Mouse (Mus musculus) hindbrain, postnatal 0 days (tissue): ENCODE measurements around the gene Fam102b. TPM values are rescaled to one million over a fixed set of nuclear protein-coding genes. Genes with fewer than 3 reads are reported as not detected.
A peak's percentile ranks its signal among the peaks of the same experiment; 100 is the strongest.

Source experiments
- ATAC-seq: fragments of 200-750 bp; cut with Nextera tagmentation; 2 replicates; pipeline ENCODE4 v1.8.0; 2017; ENCODE audit warnings: mild to moderate bottlenecking, moderate TSS enrichment, moderate library complexity
- DNase-seq: peaks from one replicate; pipeline ENCODE4 v3.0.0-alpha.2; 2015; ENCODE audit warnings: low spot score
- H3K27ac ChIP-seq: fragments of 300-500 bp; sonication (generic); 2 replicates; pipeline ENCODE4 v1.5.1; 2014; ENCODE audit warnings: mild to moderate bottlenecking
- H3K27me3 ChIP-seq: fragments of 300-500 bp; sonication (generic); 2 replicates; pipeline ENCODE4 v1.6.1; 2014; ENCODE audit warnings: low read length, mixed read lengths; ENCODE audit not compliant: insufficient read depth
- H3K36me3 ChIP-seq: fragments of 300-500 bp; sonication (generic); 2 replicates; pipeline ENCODE4 v1.6.1; 2014; ENCODE audit warnings: low read length, mixed read lengths; ENCODE audit not compliant: insufficient read depth
- H3K4me1 ChIP-seq: fragments of 300-500 bp; sonication (generic); 2 replicates; pipeline ENCODE4 v1.6.1; 2014; ENCODE audit warnings: antibody characterized with exemption, low read length, mixed read lengths; ENCODE audit not compliant: insufficient read depth
- H3K4me2 ChIP-seq: fragments of 300-500 bp; sonication (generic); 2 replicates; pipeline ENCODE4 v1.6.1; 2014; ENCODE audit warnings: low read depth, mild to moderate bottlenecking, low read length, moderate library complexity, mixed read lengths
- H3K4me3 ChIP-seq: fragments of 300-500 bp; sonication (generic); 2 replicates; pipeline ENCODE4 v1.5.1; 2014; ENCODE audit warnings: low read length
- H3K9ac ChIP-seq: fragments of 300-500 bp; sonication (generic); replicated peaks from 2 replicates; pipeline ENCODE4 v1.6.1; 2014; ENCODE audit warnings: mild to moderate bottlenecking, low read length, moderate library complexity, mixed read lengths
- H3K9me3 ChIP-seq: fragments of 300-500 bp; sonication (generic); 2 replicates; pipeline ENCODE4 v1.6.1; 2016; ENCODE audit warnings: low read length, mixed read lengths
- CTCF ChIP-seq: IDR thresholded peaks from 2 replicates; pipeline ENCODE4 v1.5.1; 2016; ENCODE audit warnings: antibody characterized with exemption, control low read depth, low read depth
- WGBS: fragments of 180-500 bp; shearing (Covaris S2); extraction: QIAGEN DNeasy Blood & Tissue Kit; methylation state at CpG from one replicate; pipeline ENCODE4 v1.1.7; 2014; 5-methylcytosine and 5-hydroxymethylcytosine counted together
- polyA plus RNA-seq: library from polyadenylated mRNA; unstranded; fragments of >200 nt; fragmentation: Nextera tagmentation; extraction: Ambion mirVana; gene quantifications from 2 replicates; pipeline ENCODE4 v1.2.1, GENCODE M21; 2015
- total RNA-seq: library from RNA; depleted of rRNA; stranded (reverse); fragments of >200 nt; gene quantifications from 2 replicates; pipeline ENCODE4 v1.2.3, GENCODE M21; 2014

Fam102b gene
- total and polyA plus RNA-seq, 2 experiments from 2014 or later = 23.7 to 64.4 TPM

GRCm38 (mm10) chr3:108981946-108982345, 45.5 kb downstream of the Fam102b start:
- Histone ChIP-seq H3K4me2 (no peak overlapping the region), H3K27me3 (no peaks in the 10 kb centered on the region), H3K9ac (no peak overlapping the region), H3K27ac (no peak overlapping the region), H3K36me3 (peaks cover 35% of the 10 kb centered on the region), H3K4me3 (no peak overlapping the region), H3K9me3 (no peaks in the 10 kb centered on the region), H3K4me1 (no peaks in the 10 kb centered on the region)
- no peak for DNase-seq
- 74% methylated on average over 6 of the region's 6 CpGs for WGBS
- no peak for TF ChIP-seq CTCF
- no peak for ATAC-seq

GRCm38 (mm10) chr3:108977340-108978030, 49.9 kb downstream of the Fam102b start:
- no peak for DNase-seq
- ATAC-seq = no peak
- H3K36me3 ChIP-seq = peaks cover 46% of the 10 kb centered on the region
- H3K27ac ChIP-seq = no peak overlapping the region
- H3K9me3 ChIP-seq = no peaks in the 10 kb centered on the region
- H3K4me3 ChIP-seq = no peak overlapping the region
- TF ChIP-seq CTCF = peak; percentile 30; the same call in 1 of the 2 replicates
- no peak overlapping the region for H3K4me2 ChIP-seq
- H3K27me3 ChIP-seq = no peaks in the 10 kb centered on the region
- H3K9ac ChIP-seq = no peak overlapping the region
- WGBS = 95% methylated on average over 13 of the region's 13 CpGs
- H3K4me1 ChIP-seq = no peaks in the 10 kb centered on the region

GRCm38 (mm10) chr3:108974920-108975485, 52.4 kb downstream of the Fam102b start:
- Histone ChIP-seq H3K4me2 (no peak overlapping the region), H3K27me3 (no peaks in the 10 kb centered on the region), H3K27ac (no peak overlapping the region), H3K4me3 (no peak overlapping the region), H3K9me3 (no peaks in the 10 kb centered on the region), H3K9ac (no peak overlapping the region), H3K36me3 (peaks cover 46% of the 10 kb centered on the region), H3K4me1 (no peaks in the 10 kb centered on the region)
- 89% methylated on average over 15 of the region's 15 CpGs for WGBS
- DNase-seq (no peak), ATAC-seq (no peak)
- no peak for TF ChIP-seq CTCF

GRCm38 (mm10) chr3:108973980-108974660, 53.3 kb downstream of the Fam102b start:
- H3K27me3 ChIP-seq = no peaks in the 10 kb centered on the region
- H3K27ac ChIP-seq = no peak overlapping the region
- H3K36me3 ChIP-seq = peaks cover 40% of the 10 kb centered on the region
- no peak for TF ChIP-seq CTCF
- no peak for ATAC-seq
- no peaks in the 10 kb centered on the region for H3K9me3 ChIP-seq
- DNase-seq = no peak
- H3K4me3 ChIP-seq = no peak overlapping the region
- no peak overlapping the region for H3K4me2 ChIP-seq
- no peak overlapping the region for H3K9ac ChIP-seq
- WGBS = 81% methylated on average over 13 of the region's 13 CpGs
- no peaks in the 10 kb centered on the region for H3K4me1 ChIP-seq

GRCm38 (mm10) chr3:108966051-108966450, 61.4 kb downstream of the Fam102b start:
- Histone ChIP-seq H3K4me1 (peaks cover 4% of the 10 kb centered on the region; the same call in 1 of the 2 replicates), H3K4me2 (no peak overlapping the region), H3K9me3 (no peaks in the 10 kb centered on the region), H3K36me3 (peaks cover 8% of the 10 kb centered on the region; the same call in 1 of the 2 replicates), H3K9ac (no peak overlapping the region), H3K27ac (no peak overlapping the region), H3K27me3 (no peaks in the 10 kb centered on the region), H3K4me3 (no peak overlapping the region)
- TF ChIP-seq CTCF = no peak
- WGBS = 95% methylated on average over 3 of the region's 3 CpGs
- DNase-seq = no peak
- ATAC-seq = no peak

GRCm38 (mm10) chr3:108964361-108965044, 62.9 kb downstream of the Fam102b start:
- TF ChIP-seq CTCF = peak; percentile 47
- H3K4me1 ChIP-seq = peaks cover 4% of the 10 kb centered on the region; the same call in 1 of the 2 replicates
- H3K9ac ChIP-seq = no peak overlapping the region
- H3K4me3 ChIP-seq = no peak overlapping the region
- no peaks in the 10 kb centered on the region for H3K9me3 ChIP-seq
- no peaks in the 10 kb centered on the region for H3K36me3 ChIP-seq
- peak; percentile 44 for DNase-seq
- no peak for ATAC-seq
- H3K27me3 ChIP-seq = no peaks in the 10 kb centered on the region
- WGBS = 77% methylated on average over 7 of the region's 7 CpGs
- no peak overlapping the region for H3K27ac ChIP-seq
- no peak overlapping the region for H3K4me2 ChIP-seq
